Mouse (Mus musculus): Measurements from ENCODE around the gene Cep126. TPM values are rescaled to one million over a fixed set of nuclear protein-coding genes. Genes with fewer than 3 reads are reported as not detected.

Cep126 gene
- total RNA-seq, 2 experiments from 2014 or later, result 17.6 to 21.1 TPM

Other genes with a start within 250 kb of the Cep126 start
- 10 to 100 TPM; 17.0 TPM for gene Yap1, start 129.7 kb downstream of the Cep126 start, total RNA-seq (2021)
- 1 to 10 TPM; 8.4 to 9.9 TPM for gene Cfap300, start 91.5 kb downstream of the Cep126 start, total RNA-seq (2021)

All from left cerebral cortex, postnatal 25 days (tissue).